In the genomic region with DNA sequence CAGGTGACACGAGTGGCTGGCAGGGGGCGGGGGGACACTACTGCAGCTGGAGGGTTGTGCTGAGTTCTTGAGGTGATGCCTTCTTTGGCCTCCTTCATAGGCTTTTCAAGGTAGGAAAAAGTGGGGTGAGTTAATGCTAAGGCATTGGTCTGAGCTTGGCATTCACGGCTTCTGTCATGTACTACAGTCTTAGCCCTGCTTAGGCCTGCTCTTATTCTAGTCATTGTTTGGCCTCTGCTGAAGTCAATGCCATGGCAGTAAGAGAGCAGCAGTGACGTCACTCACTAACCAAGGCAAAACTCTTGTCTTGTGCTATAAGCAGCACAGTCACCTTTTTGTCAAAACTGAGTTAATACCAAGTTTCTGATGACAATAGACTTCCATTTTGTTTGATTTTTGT, we compare ENCODE assay signal across 8 mouse cellular contexts. TPM values are rescaled to one million over a fixed set of nuclear protein-coding genes. Genes with fewer than 3 reads are reported as not detected.
DNase-seq lines count a peak whose midpoint lies in the region; ATAC-seq and TF ChIP-seq lines count a peak whose summit lies in the region.

No protein-coding gene starts in this region.

- peak overlapping the region; percentile 100; the same call in 1 of the 2 replicates for H3K27ac ChIP-seq in kidney, embryonic 16.5 days (ENCODE audit: low read length)
- H3K27ac ChIP-seq in kidney, adult 2 months (ENCODE audit: insufficient read depth, low read depth, low read length): no peak overlapping the region
- H3K27ac ChIP-seq in embryonic facial prominence, embryonic 11.5 days (replicated peaks; ENCODE audit: low read depth, low read length): no peak overlapping the region
- H3K27ac ChIP-seq in hindbrain, embryonic 16.5 days (ENCODE audit: low read depth, low read length): no peak overlapping the region
- peak overlapping the region; percentile 100; the same call in 1 of the 2 replicates for H3K27ac ChIP-seq in midbrain, postnatal 0 days (ENCODE audit: low read depth, low read length)

- H3K4me3 ChIP-seq in kidney, embryonic 16.5 days (ENCODE audit: low read length): peak overlapping the region; percentile 100
- no peak overlapping the region for H3K4me3 ChIP-seq in kidney, adult 2 months (ENCODE audit: insufficient read depth, low read depth, low read length)
- peak overlapping the region; percentile 97 for H3K4me3 ChIP-seq in embryonic facial prominence, embryonic 11.5 days (ENCODE audit: low read depth, low read length)
- H3K4me3 ChIP-seq in hindbrain, embryonic 16.5 days (ENCODE audit: low read length): peak overlapping the region; percentile 74
- H3K4me3 ChIP-seq in midbrain, postnatal 0 days (ENCODE audit: low read depth, low read length): peak overlapping the region; percentile 94

- intact Hi-C loops in left cerebral cortex, postnatal 36 days (cut with DNase I): no loop called here

- H3K36me3 ChIP-seq in kidney, embryonic 16.5 days (ENCODE audit: insufficient read depth, low read length): peaks cover 35% of the 10 kb centered on the region
- H3K36me3 ChIP-seq in kidney, adult 2 months (ENCODE audit: control insufficient read depth, insufficient read depth, low read length): peaks cover 4% of the 10 kb centered on the region
- H3K36me3 ChIP-seq in embryonic facial prominence, embryonic 11.5 days (replicated peaks; ENCODE audit: control insufficient read depth, insufficient read depth, low read depth, low read length): peaks cover 6% of the 10 kb centered on the region
- H3K36me3 ChIP-seq in hindbrain, embryonic 16.5 days (ENCODE audit: control insufficient read depth, insufficient read depth, low read length): peaks cover 9% of the 10 kb centered on the region; the same call in 1 of the 2 replicates
- H3K36me3 ChIP-seq in midbrain, postnatal 0 days (ENCODE audit: insufficient read depth, low read length): peaks cover 30% of the 10 kb centered on the region

- TF ChIP-seq CTCF in kidney, adult 2 months (conservative IDR thresholded peaks at IDR 0.05; ENCODE audit: insufficient read depth, insufficient read length, low read depth, low read length): no peak
- no peak for TF ChIP-seq CTCF in midbrain, postnatal 0 days (IDR thresholded peaks at IDR 0.05)

- H3K4me1 ChIP-seq in kidney, embryonic 16.5 days (ENCODE audit: insufficient read depth, low read length): peaks cover 34% of the 10 kb centered on the region
- H3K4me1 ChIP-seq in kidney, adult 2 months (ENCODE audit: control insufficient read depth, insufficient read depth, low read length): peaks cover 12% of the 10 kb centered on the region
- H3K4me1 ChIP-seq in embryonic facial prominence, embryonic 11.5 days (ENCODE audit: control insufficient read depth, insufficient read depth, low read length): 0 out of 2 replicates have a peak, but pooled peaks cover 2% of the 10 kb centered on the region
- peaks cover 29% of the 10 kb centered on the region for H3K4me1 ChIP-seq in hindbrain, embryonic 16.5 days (ENCODE audit: control insufficient read depth, insufficient read depth, low read depth, low read length)
- 0 out of 2 replicates have a peak, but pooled peaks cover 3% of the 10 kb centered on the region for H3K4me1 ChIP-seq in midbrain, postnatal 0 days (ENCODE audit: insufficient read depth, low read length)

- DNase-seq in kidney, adult 2 months: no peak
- no peak for DNase-seq in embryonic facial prominence, embryonic 11.5 days (ENCODE audit: low spot score)
- peak; percentile 40 for DNase-seq in midbrain, postnatal 0 days (ENCODE audit: low spot score)
- no peak for DNase-seq in layer of hippocampus, postnatal 10 days (ENCODE audit: low spot score in 2 of 2)
- DNase-seq in left cerebral cortex, postnatal 36 days (ENCODE audit: low spot score in 2 of 2): no peak
- no peak for DNase-seq in testis, postnatal 10 days (ENCODE audit: low spot score)

- H3K9me3 ChIP-seq in kidney, embryonic 16.5 days (ENCODE audit: low read length): no peaks in the 10 kb centered on the region
- H3K9me3 ChIP-seq in embryonic facial prominence, embryonic 11.5 days (replicated peaks; ENCODE audit: control insufficient read depth, low read length): no peaks in the 10 kb centered on the region
- H3K9me3 ChIP-seq in hindbrain, embryonic 16.5 days (ENCODE audit: control insufficient read depth, low read length): no peaks in the 10 kb centered on the region
- H3K9me3 ChIP-seq in midbrain, postnatal 0 days (ENCODE audit: low read length): no peaks in the 10 kb centered on the region

- TF ChIP-seq POLR2A in kidney, adult 2 months (IDR thresholded peaks at IDR 0.05; ENCODE audit: low read depth, low read length): no peak

- H3K4me2 ChIP-seq in kidney, embryonic 16.5 days (replicated peaks; ENCODE audit: low read depth, low read length): peak overlapping the region; percentile 96
- peak overlapping the region; percentile 84 for H3K4me2 ChIP-seq in embryonic facial prominence, embryonic 11.5 days (ENCODE audit: low read depth, low read length)
- H3K4me2 ChIP-seq in hindbrain, embryonic 16.5 days (ENCODE audit: low read length): peak overlapping the region; percentile 75
- peak overlapping the region; percentile 73 for H3K4me2 ChIP-seq in midbrain, postnatal 0 days (ENCODE audit: low read depth, low read length, poor library complexity, severe bottlenecking)

- ATAC-seq in kidney, embryonic 16.5 days (ENCODE audit: low FRiP score, low TSS enrichment): no peak
- ATAC-seq in embryonic facial prominence, embryonic 11.5 days (replicated peaks; ENCODE audit: insufficient number of reproducible peaks, low FRiP score, low TSS enrichment, low read depth): no peak
- ATAC-seq in hindbrain, embryonic 16.5 days: no peak
- no peak for ATAC-seq in midbrain, postnatal 0 days (ENCODE audit: low FRiP score)

- 34% methylated on average over 4 of the region's 4 CpGs for WGBS in kidney, embryonic 16.5 days
- 34% methylated on average over 4 of the region's 4 CpGs for WGBS in kidney, adult 2 months
- WGBS in embryonic facial prominence, embryonic 11.5 days: 62% methylated on average over 4 of the region's 4 CpGs
- WGBS in hindbrain, embryonic 16.5 days: 40% methylated on average over 4 of the region's 4 CpGs
- WGBS in midbrain, postnatal 0 days: 37% methylated on average over 4 of the region's 4 CpGs

- peak overlapping the region; percentile 100 for H3K9ac ChIP-seq in kidney, embryonic 16.5 days (replicated peaks; ENCODE audit: low read length)
- H3K9ac ChIP-seq in embryonic facial prominence, embryonic 11.5 days (replicated peaks; ENCODE audit: low read length): no peak overlapping the region
- peak overlapping the region; percentile 99 for H3K9ac ChIP-seq in hindbrain, embryonic 16.5 days (ENCODE audit: low read depth, low read length)
- peak overlapping the region; percentile 99 for H3K9ac ChIP-seq in midbrain, postnatal 0 days (replicated peaks; ENCODE audit: low read length, poor library complexity, severe bottlenecking)

- H3K27me3 ChIP-seq in kidney, embryonic 16.5 days (ENCODE audit: insufficient read depth, low read length): no peaks in the 10 kb centered on the region
- H3K27me3 ChIP-seq in kidney, adult 2 months (replicated peaks; ENCODE audit: control insufficient read depth, insufficient read depth, low read length): no peaks in the 10 kb centered on the region
- no peaks in the 10 kb centered on the region for H3K27me3 ChIP-seq in embryonic facial prominence, embryonic 11.5 days (ENCODE audit: control insufficient read depth, insufficient read depth, low read length)
- H3K27me3 ChIP-seq in hindbrain, embryonic 16.5 days (replicated peaks; ENCODE audit: control insufficient read depth, insufficient read depth, low read length): no peaks in the 10 kb centered on the region
- no peaks in the 10 kb centered on the region for H3K27me3 ChIP-seq in midbrain, postnatal 0 days (ENCODE audit: insufficient read depth, low read length)

RNA-seq across cellular contexts. Expression of a gene that starts 2.6 kb away (rescaled TPM):
- 23.7 and 24.2 TPM in 2 replicates for polyA plus RNA-seq in kidney, embryonic 16.5 days (2015; fragmentation: Nextera tagmentation; extraction: Ambion mirVana)
- 23.5 and 24.5 TPM in 2 replicates for polyA plus RNA-seq in kidney, adult 2 months (2012; rRNA removed)
- 20.2 and 22.0 TPM in 2 replicates for polyA plus RNA-seq in embryonic facial prominence, embryonic 11.5 days (2014; fragmentation: Nextera tagmentation; extraction: Ambion mirVana)
- 28.2 and 28.6 TPM in 2 replicates for polyA plus RNA-seq in hindbrain, embryonic 16.5 days (2015; fragmentation: Nextera tagmentation; extraction: Ambion mirVana)
- total RNA-seq in midbrain, postnatal 0 days (2014; rRNA removed): 88.3 and 107 TPM in 2 replicates
- polyA plus RNA-seq in midbrain, postnatal 0 days (2015; fragmentation: Nextera tagmentation; extraction: Ambion mirVana): 22.3 and 25.8 TPM in 2 replicates
- total RNA-seq in layer of hippocampus, postnatal 10 days (2021): 100 to 1,000 TPM; 147 to 157 TPM
- 100 to 1,000 TPM; 169 to 193 TPM for total RNA-seq in left cerebral cortex, postnatal 36 days (2021)

RNA-seq across cellular contexts. Expression of a gene that starts 6.8 kb away (rescaled TPM):
- polyA plus RNA-seq in kidney, embryonic 16.5 days (2015; fragmentation: Nextera tagmentation; extraction: Ambion mirVana): 36.2 and 41.0 TPM in 2 replicates
- 21.0 and 24.5 TPM in 2 replicates for polyA plus RNA-seq in kidney, adult 2 months (2012; rRNA removed)
- polyA plus RNA-seq in embryonic facial prominence, embryonic 11.5 days (2014; fragmentation: Nextera tagmentation; extraction: Ambion mirVana): 41.9 and 44.3 TPM in 2 replicates
- polyA plus RNA-seq in hindbrain, embryonic 16.5 days (2015; fragmentation: Nextera tagmentation; extraction: Ambion mirVana): 41.7 and 49.2 TPM in 2 replicates
- total RNA-seq in midbrain, postnatal 0 days (2014; rRNA removed): 29.4 and 32.2 TPM in 2 replicates
- 34.0 and 39.7 TPM in 2 replicates for polyA plus RNA-seq in midbrain, postnatal 0 days (2015; fragmentation: Nextera tagmentation; extraction: Ambion mirVana)
- 10 to 100 TPM; 65.8 to 66.3 TPM for total RNA-seq in layer of hippocampus, postnatal 10 days (2021)
- total RNA-seq in left cerebral cortex, postnatal 36 days (2021): 10 to 100 TPM; 46.7 to 63.5 TPM

RNA-seq across cellular contexts. Expression of a gene that starts 22.8 kb away (rescaled TPM):
- 2.2 and 2.4 TPM in 2 replicates for polyA plus RNA-seq in kidney, embryonic 16.5 days (2015; fragmentation: Nextera tagmentation; extraction: Ambion mirVana)
- polyA plus RNA-seq in kidney, adult 2 months (2012; rRNA removed): 140 and 155 TPM in 2 replicates
- polyA plus RNA-seq in embryonic facial prominence, embryonic 11.5 days (2014; fragmentation: Nextera tagmentation; extraction: Ambion mirVana): 0.69 and 1.2 TPM in 2 replicates
- 4.9 and 5.6 TPM in 2 replicates for polyA plus RNA-seq in hindbrain, embryonic 16.5 days (2015; fragmentation: Nextera tagmentation; extraction: Ambion mirVana)
- 7.1 and 11.0 TPM in 2 replicates for total RNA-seq in midbrain, postnatal 0 days (2014; rRNA removed)
- 12.3 and 14.3 TPM in 2 replicates for polyA plus RNA-seq in midbrain, postnatal 0 days (2015; fragmentation: Nextera tagmentation; extraction: Ambion mirVana)
- total RNA-seq in layer of hippocampus, postnatal 10 days (2021): 10 to 100 TPM; 39.1 to 41.5 TPM
- 100 to 1,000 TPM; 117 to 141 TPM for total RNA-seq in left cerebral cortex, postnatal 36 days (2021)

RNA-seq across cellular contexts. Expression of a gene that starts 38.7 kb away (rescaled TPM):
- polyA plus RNA-seq in kidney, embryonic 16.5 days (2015; fragmentation: Nextera tagmentation; extraction: Ambion mirVana): 1.8 and 2.0 TPM in 2 replicates
- 4.2 and 4.7 TPM in 2 replicates for polyA plus RNA-seq in kidney, adult 2 months (2012; rRNA removed)
- 1.1 TPM in 2 replicates for polyA plus RNA-seq in embryonic facial prominence, embryonic 11.5 days (2014; fragmentation: Nextera tagmentation; extraction: Ambion mirVana)
- 11.6 and 13.0 TPM in 2 replicates for polyA plus RNA-seq in hindbrain, embryonic 16.5 days (2015; fragmentation: Nextera tagmentation; extraction: Ambion mirVana)
- 39.0 and 40.8 TPM in 2 replicates for total RNA-seq in midbrain, postnatal 0 days (2014; rRNA removed)
- polyA plus RNA-seq in midbrain, postnatal 0 days (2015; fragmentation: Nextera tagmentation; extraction: Ambion mirVana): 10.9 and 11.4 TPM in 2 replicates
- 100 to 1,000 TPM; 148 to 154 TPM for total RNA-seq in layer of hippocampus, postnatal 10 days (2021)
- total RNA-seq in left cerebral cortex, postnatal 36 days (2021): 100 to 1,000 TPM; 139 to 161 TPM

RNA-seq across cellular contexts. Expression of a gene that starts 57.5 kb away (rescaled TPM):
- polyA plus RNA-seq in kidney, embryonic 16.5 days (2015; fragmentation: Nextera tagmentation; extraction: Ambion mirVana): 24.4 and 25.9 TPM in 2 replicates
- 92.7 and 97.2 TPM in 2 replicates for polyA plus RNA-seq in kidney, adult 2 months (2012; rRNA removed)
- polyA plus RNA-seq in embryonic facial prominence, embryonic 11.5 days (2014; fragmentation: Nextera tagmentation; extraction: Ambion mirVana): 19.7 and 20.3 TPM in 2 replicates
- polyA plus RNA-seq in hindbrain, embryonic 16.5 days (2015; fragmentation: Nextera tagmentation; extraction: Ambion mirVana): 127 and 144 TPM in 2 replicates
- total RNA-seq in midbrain, postnatal 0 days (2014; rRNA removed): 774 and 843 TPM in 2 replicates
- 165 and 182 TPM in 2 replicates for polyA plus RNA-seq in midbrain, postnatal 0 days (2015; fragmentation: Nextera tagmentation; extraction: Ambion mirVana)
- total RNA-seq in layer of hippocampus, postnatal 10 days (2021): 1,000 to 10,000 TPM; 1,331 to 1,411 TPM
- 100 to 1,000 TPM; 718 to 779 TPM for total RNA-seq in left cerebral cortex, postnatal 36 days (2021)

Comparison
In these comparisons a context has a peak if more than half of its experiments do, and no peak if none do; other contexts are left out.
1. H3K27ac ChIP-seq: peak in kidney, embryonic 16.5 days (single experiment) and midbrain, postnatal 0 days (single experiment); none in kidney, adult 2 months (single experiment), embryonic facial prominence, embryonic 11.5 days (single experiment) and hindbrain, embryonic 16.5 days (single experiment).
2. Peak in every context shown above with its lines, with median percentiles within 50 percentile points of each other: H3K4me2 ChIP-seq.